Mouse (Mus musculus): ENCODE results near the gene 4930558K02Rik.

- TF ChIP-seq POLR2A (IDR thresholded peaks at IDR 0.05; ENCODE audit: extremely low read depth, insufficient read depth, low read length) (no peak), CTCF (IDR thresholded peaks at IDR 0.05; ENCODE audit: low read depth, low read length) (no peak)
Observed at GRCm38 (mm10) chr1:161907795-161908457, 71.5 kb downstream of the 4930558K02Rik start.

Measured in liver, adult 2 months (tissue).